Mouse (Mus musculus) olfactory bulb, adult 2 months (tissue): ENCODE data around the gene Nktr. TPM values are rescaled to one million over a fixed set of nuclear protein-coding genes. Genes with fewer than 3 reads are reported as not detected.

ENCODE experiments used
- H3K27ac ChIP-seq: fragments of 200-500 bp; 2 replicates; pipeline ENCODE4 v1.5.1; 2012; ENCODE audit warnings: low read depth, low read length; ENCODE audit not compliant: insufficient read depth
- H3K4me1 ChIP-seq: fragments of 200-500 bp; 2 replicates; pipeline ENCODE4 v1.6.1; 2012; ENCODE audit warnings: low read length; ENCODE audit not compliant: control insufficient read depth, insufficient read depth
- H3K4me3 ChIP-seq: fragments of 200-500 bp; 2 replicates; pipeline ENCODE4 v1.5.1; 2012; ENCODE audit warnings: mild to moderate bottlenecking, low read depth, low read length, moderate library complexity; ENCODE audit not compliant: insufficient read depth
- CTCF ChIP-seq: fragments of 200-500 bp; IDR thresholded peaks from 2 replicates; pipeline ENCODE4 v1.5.1; 2012; ENCODE audit warnings: low read depth, mild to moderate bottlenecking, low read length, moderate library complexity; ENCODE audit not compliant: insufficient read depth
- POLR2A ChIP-seq: fragments of 200-500 bp; IDR thresholded peaks from 2 replicates; pipeline ENCODE4 v1.6.1; 2012; ENCODE audit warnings: mild to moderate bottlenecking, low read depth, low read length, moderate library complexity; ENCODE audit not compliant: insufficient read depth
- WGBS: fragments of 180-500 bp; shearing (Covaris S2); methylation state at CpG from one replicate; pipeline ENCODE4 v1.1.7; 2018; 5-methylcytosine and 5-hydroxymethylcytosine counted together
- polyA plus RNA-seq: library from polyadenylated mRNA; stranded (reverse); fragments of >200 nt; gene quantifications from 2 replicates; pipeline ENCODE4 v1.2.4, GENCODE M21; 2012; ENCODE audit warnings: low replicate concordance; ENCODE audit not compliant: missing spikeins, insufficient read depth, insufficient read length

Gene Nktr
- polyA plus RNA-seq, 1 experiment, result 164 TPM

- H3K27ac ChIP-seq, result peak overlapping the region; percentile 36
These were observed 39.2 kb downstream of the Nktr start for GRCm38 (mm10) chr9:121757835-121758814.

GRCm38 (mm10) chr9:121759091-121760081 is 40.4 kb downstream of the Nktr start, which contains the start of gene Zfp651:
TSS of gene Zfp651 (plus strand) at chr9:121759330.
- under 1% methylated on average over 97 of the region's 97 CpGs for WGBS
- H3K27ac ChIP-seq, result peak within 1 kb of the TSS; percentile 75
- peaks cover 56% of the 10 kb centered on the region for H3K4me1 ChIP-seq
- H3K4me3 ChIP-seq, result peak within 1 kb of the TSS; percentile 95
- peak; percentile 29; the same call in 1 of the 2 replicates for TF ChIP-seq CTCF
- 0 out of 2 replicates have a peak, but pooled peaks have one; percentile 41 for TF ChIP-seq POLR2A

More at GRCm38 (mm10) chr9:121757835-121758814, 39.2 kb downstream of the Nktr start:
- TF ChIP-seq POLR2A (no peak), CTCF (no peak)
- Histone ChIP-seq H3K4me3 (peak overlapping the region; percentile 95), H3K4me1 (peaks cover 44% of the 10 kb centered on the region)
- WGBS, result 49% methylated on average over 10 of the region's 10 CpGs

GRCm38 (mm10) chr9:121760271-121761090 is 41.5 kb downstream of the Nktr start:
- 1% methylated on average over 43 of the region's 43 CpGs for WGBS
- Histone ChIP-seq H3K4me3 (peak overlapping the region; percentile 95), H3K4me1 (peaks cover 64% of the 10 kb centered on the region), H3K27ac (peak overlapping the region; percentile 75)
- TF ChIP-seq POLR2A, result no peak
- no peak for TF ChIP-seq CTCF

- peaks cover 69% of the 10 kb centered on the region for H3K4me1 ChIP-seq
- WGBS, result 37% methylated on average over 10 of the region's 10 CpGs
- H3K27ac ChIP-seq, result peak overlapping the region; percentile 75; the same call in 1 of the 2 replicates
- H3K4me3 ChIP-seq, result peak overlapping the region; percentile 95
- no peak for TF ChIP-seq CTCF
- no peak for TF ChIP-seq POLR2A
These were observed 42.2 kb downstream of the Nktr start for GRCm38 (mm10) chr9:121761091-121761665.

GRCm38 (mm10) chr9:121761787-121762186 is 42.8 kb downstream of the Nktr start:
- Histone ChIP-seq H3K27ac (no peak overlapping the region), H3K4me1 (peaks cover 72% of the 10 kb centered on the region), H3K4me3 (0 out of 2 replicates have a peak overlapping the region, but pooled peaks have one; percentile 95)
- TF ChIP-seq POLR2A, result no peak
- no peak for TF ChIP-seq CTCF
- WGBS, result 73% methylated on average over 8 of the region's 8 CpGs

- no peak overlapping the region for H3K4me3 ChIP-seq
- TF ChIP-seq CTCF, result no peak
- no peak for TF ChIP-seq POLR2A
- 94% methylated on average over 10 of the region's 10 CpGs for WGBS
- H3K27ac ChIP-seq, result no peak overlapping the region
- H3K4me1 ChIP-seq, result peaks cover 72% of the 10 kb centered on the region
These were observed 43.3 kb downstream of the Nktr start for GRCm38 (mm10) chr9:121762248-121762647.

- Histone ChIP-seq H3K4me3 (no peak overlapping the region), H3K27ac (no peak overlapping the region), H3K4me1 (peaks cover 67% of the 10 kb centered on the region)
- TF ChIP-seq POLR2A (no peak), CTCF (no peak)
- WGBS, result 83% methylated on average over 25 of the region's 25 CpGs
These were observed 43.8 kb downstream of the Nktr start for GRCm38 (mm10) chr9:121762761-121763160.

- Histone ChIP-seq H3K4me3 (no peak overlapping the region), H3K4me1 (peaks cover 61% of the 10 kb centered on the region), H3K27ac (no peak overlapping the region)
- TF ChIP-seq POLR2A, result no peak
- TF ChIP-seq CTCF, result no peak
- WGBS, result 66% methylated on average over 19 of the region's 19 CpGs
These were observed 44.7 kb downstream of the Nktr start for GRCm38 (mm10) chr9:121763716-121764115.
